Mouse (Mus musculus): Measurements from ENCODE around the gene Rpl36a-ps1. TPM values are rescaled to one million over a fixed set of nuclear protein-coding genes. Genes with fewer than 3 reads are reported as not detected.

Gene Rpl36a-ps1
- polyA plus RNA-seq, 1 experiment from 2014 or later: not detected

Other genes with a start within 250 kb of the Rpl36a-ps1 start
- 98.4 and 99.5 TPM in 2 replicates for gene Mzt1, start 51.8 kb upstream of the Rpl36a-ps1 start, polyA plus RNA-seq (2015; fragmentation: Nextera tagmentation; extraction: Ambion mirVana)
- 15.4 and 18.7 TPM in 2 replicates for gene Bora, start 51.9 kb upstream of the Rpl36a-ps1 start, polyA plus RNA-seq (2015; fragmentation: Nextera tagmentation; extraction: Ambion mirVana)
- 17.1 TPM in 2 replicates for gene Pibf1, start 105.1 kb upstream of the Rpl36a-ps1 start, polyA plus RNA-seq (2015; fragmentation: Nextera tagmentation; extraction: Ambion mirVana)
- 22.1 and 23.0 TPM in 2 replicates for gene Dis3, start 105.5 kb upstream of the Rpl36a-ps1 start, polyA plus RNA-seq (2015; fragmentation: Nextera tagmentation; extraction: Ambion mirVana)

All from hindbrain, embryonic 15.5 days (tissue).